Mouse (Mus musculus) spleen, postnatal 10 days (tissue): Measurements from ENCODE around the gene Olfr1085.
"Not testable (repeated sequence)": the region's sequence is repeated elsewhere in the genome, so short reads cannot be mapped to it uniquely, and the experiment has no call there.

ENCODE experiments used
- DNase-seq, 2 experiments: peaks; one replicate each; pipeline ENCODE4 v3.0.0; 2021 to 2022; ENCODE audit warnings: low spot score in 2 of 2

The Olfr1085 gene

DNA sequence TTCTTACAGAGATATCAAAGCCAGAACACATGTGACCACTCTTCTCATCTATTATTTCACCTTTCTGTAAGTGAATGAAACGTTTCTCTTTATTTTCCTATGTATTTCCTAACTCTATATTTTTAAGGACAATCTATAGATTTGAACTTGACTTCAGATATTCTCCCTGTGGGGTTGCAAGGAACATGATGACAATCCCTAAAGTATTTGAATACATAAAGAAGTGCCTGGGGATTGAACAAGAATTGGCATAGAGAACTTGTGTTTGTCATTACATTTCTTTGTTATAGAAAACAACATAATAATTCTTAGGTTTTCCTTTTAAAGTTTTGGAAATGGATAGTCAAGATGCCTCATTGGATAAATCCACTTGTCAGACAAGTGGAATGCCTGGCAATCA lies at the start of gene Olfr1085:
TSS of gene Olfr1085 (minus strand) at position 101 of the 400 bp plus-strand sequence.
- no peak for DNase-seq

DNA sequence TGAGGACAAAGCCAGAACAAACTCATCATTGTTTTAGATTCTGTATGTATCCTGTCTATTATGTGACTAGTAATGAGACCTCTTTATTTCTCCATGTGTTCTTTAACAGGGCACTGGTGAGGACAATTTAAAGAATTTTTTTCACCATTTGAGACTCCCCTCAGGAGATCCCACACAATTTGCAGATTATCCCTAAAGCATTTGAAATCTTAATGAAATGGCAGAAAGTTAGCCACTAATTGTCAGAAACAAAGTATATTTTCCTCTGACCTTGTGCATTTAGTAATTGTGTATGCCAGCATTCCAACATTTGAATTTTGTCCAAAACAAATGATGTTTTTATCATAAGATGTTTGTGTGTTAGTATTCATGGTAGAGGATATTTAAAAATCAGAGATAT lies 36.5 kb upstream of the Olfr1085 start, which contains the start of gene Olfr1087:
TSS of gene Olfr1087 (minus strand) at position 101 of the 400 bp plus-strand sequence.
- DNase-seq: no peak

DNA sequence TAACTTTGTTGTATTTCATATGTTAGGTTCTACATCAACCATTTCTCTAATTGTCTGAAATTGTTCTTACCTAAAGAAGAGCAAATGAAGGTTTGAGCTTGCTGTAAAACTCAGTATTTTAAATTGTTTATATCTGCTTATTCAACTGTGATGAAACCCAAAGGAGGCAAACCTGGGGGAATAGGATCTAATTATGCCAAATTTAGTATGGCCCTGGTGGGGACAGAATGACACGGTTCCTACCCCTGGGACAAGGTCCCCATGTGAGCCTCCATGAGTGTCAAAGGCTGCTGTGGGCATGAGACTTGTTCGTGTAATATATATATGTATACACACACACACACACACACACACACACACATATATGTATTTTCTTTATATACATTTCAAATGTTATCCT lies 18.2 kb upstream of the Olfr1085 start, which contains the start of gene Olfr1086:
TSS of gene Olfr1086 (minus strand) at position 101 of the 400 bp plus-strand sequence.
- no peak for DNase-seq

DNA sequence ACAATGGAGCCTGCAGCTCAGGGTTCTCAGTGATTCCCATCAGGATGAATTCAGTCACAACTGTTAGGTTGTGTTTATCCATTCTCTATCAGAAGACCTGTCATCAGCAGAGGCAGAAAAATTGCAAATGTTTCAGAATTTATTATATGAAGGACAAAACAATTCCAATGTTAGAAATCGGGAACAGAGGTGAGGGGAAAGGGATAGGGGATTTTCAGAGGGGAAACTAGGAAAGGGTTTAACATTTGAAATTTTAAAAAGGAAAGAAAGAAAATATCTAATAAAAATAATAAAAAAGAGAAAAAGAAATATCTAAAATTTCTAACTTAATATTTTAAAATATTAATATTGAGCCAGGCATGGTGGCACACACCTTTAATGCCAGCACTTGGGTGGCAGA lies 22.2 kb downstream of the Olfr1085 start, which contains the start of gene Olfr1084:
TSS of gene Olfr1084 (minus strand) at position 101 of the 400 bp plus-strand sequence.
- not testable (repeated sequence) for DNase-seq
